Comparison of ENCODE assay signal across 9 mouse cellular contexts in genomic region chr3:52211303-52211695, GRCm38 (mm10). TPM values are rescaled to one million over a fixed set of nuclear protein-coding genes. Genes with fewer than 3 reads are reported as not detected.
DNase-seq lines count a peak whose midpoint lies in the region; ATAC-seq lines count a peak whose summit lies in the region.
"Had no signal": no experiment of that assay in that cellular context is flagged by ENCODE, and none has a peak within 500 bp of the region (broad histone marks: within the 10 kb centered on the region; RNA-seq: fewer than 3 reads in every experiment).

No protein-coding gene starts in this region.

- peak overlapping the region; percentile 75 for H3K4me2 ChIP-seq in heart, embryonic 12.5 days
- H3K4me2 ChIP-seq in neural tube, embryonic 12.5 days (replicated peaks), result peak overlapping the region; percentile 53
- H3K4me2 ChIP-seq in limb, embryonic 12.5 days, result peak overlapping the region; percentile 59

- H3K4me3 ChIP-seq in heart, embryonic 12.5 days, result peak overlapping the region; percentile 36
- H3K4me3 ChIP-seq in neural tube, embryonic 12.5 days, result no peak overlapping the region
- peak overlapping the region; percentile 25 for H3K4me3 ChIP-seq in limb, embryonic 12.5 days (replicated peaks)

- H3K4me1 ChIP-seq in heart, embryonic 12.5 days (replicated peaks), result 0 out of 2 replicates have a peak, but pooled peaks cover 14% of the 10 kb centered on the region
- H3K4me1 ChIP-seq in neural tube, embryonic 12.5 days, result peaks cover 9% of the 10 kb centered on the region; the same call in 1 of the 2 replicates
- peaks cover 11% of the 10 kb centered on the region for H3K4me1 ChIP-seq in limb, embryonic 12.5 days (replicated peaks)

- no peak overlapping the region for H3K27ac ChIP-seq in heart, embryonic 12.5 days (ENCODE audit: poor library complexity, severe bottlenecking)
- no peak overlapping the region for H3K27ac ChIP-seq in neural tube, embryonic 12.5 days
- no peak overlapping the region for H3K27ac ChIP-seq in limb, embryonic 12.5 days

- 0 out of 2 replicates have a peak overlapping the region, but pooled peaks have one; percentile 65 for H3K9ac ChIP-seq in heart, embryonic 12.5 days
- no peak overlapping the region for H3K9ac ChIP-seq in neural tube, embryonic 12.5 days
- H3K9ac ChIP-seq in limb, embryonic 12.5 days (replicated peaks), result no peak overlapping the region; the same call in 1 of the 2 replicates

- intact Hi-C loops in heart, postnatal 14 days (cut with DNase I), result no loop called here

- DNase-seq in heart, postnatal 14 days, result no peak
- no peak for DNase-seq in neural tube, embryonic 10.5 days (ENCODE audit: extremely low spot score, low spot score)
- DNase-seq in adrenal gland, postnatal 14 days, result no peak
- DNase-seq in gastrocnemius, postnatal 4 days (ENCODE audit: low spot score in 2 of 2), result no peak
- DNase-seq in cerebellum, adult 11 months, result no peak
- DNase-seq: spleen, adult 18-20 months had no signal

- no peak for ATAC-seq in heart, embryonic 12.5 days (ENCODE audit: insufficient number of reproducible peaks, low FRiP score)
- ATAC-seq in neural tube, embryonic 12.5 days (ENCODE audit: low FRiP score, low read depth), result no peak
- ATAC-seq in limb, embryonic 12.5 days (ENCODE audit: insufficient number of reproducible peaks, insufficient read depth, low FRiP score, low TSS enrichment, low read depth), result no peak

- H3K9me3 ChIP-seq in heart, embryonic 12.5 days (replicated peaks), result 0 out of 2 replicates have a peak, but pooled peaks cover 3% of the 10 kb centered on the region
- H3K9me3 ChIP-seq in neural tube, embryonic 12.5 days, result no peaks in the 10 kb centered on the region
- no peaks in the 10 kb centered on the region for H3K9me3 ChIP-seq in limb, embryonic 12.5 days

- no peaks in the 10 kb centered on the region for H3K27me3 ChIP-seq in heart, embryonic 12.5 days (replicated peaks)
- H3K27me3 ChIP-seq in neural tube, embryonic 12.5 days (replicated peaks), result no peaks in the 10 kb centered on the region
- H3K27me3 ChIP-seq in limb, embryonic 12.5 days, result peaks cover 10% of the 10 kb centered on the region; the same call in 1 of the 2 replicates

- no peaks in the 10 kb centered on the region for H3K36me3 ChIP-seq in heart, embryonic 12.5 days
- H3K36me3 ChIP-seq in neural tube, embryonic 12.5 days, result no peaks in the 10 kb centered on the region
- no peaks in the 10 kb centered on the region for H3K36me3 ChIP-seq in limb, embryonic 12.5 days

- WGBS in heart, embryonic 12.5 days, result 22% methylated on average over 6 of the region's 6 CpGs
- WGBS in neural tube, embryonic 12.5 days, result 32% methylated on average over 4 of the region's 6 CpGs
- 26% methylated on average over 6 of the region's 6 CpGs for WGBS in limb, embryonic 12.5 days

RNA-seq across cellular contexts. Expression of gene Foxo1, which starts 56.8 kb away (rescaled TPM):
- polyA plus RNA-seq in heart, embryonic 12.5 days (2016; fragmentation: Nextera tagmentation; extraction: Ambion mirVana), result 8.8 and 9.6 TPM in 2 replicates
- total RNA-seq in heart, postnatal 14 days (2021), result 10 to 100 TPM; 13.6 to 15.7 TPM
- polyA plus RNA-seq in neural tube, embryonic 12.5 days (2016; fragmentation: Nextera tagmentation; extraction: Ambion mirVana), result 3.7 and 4.3 TPM in 2 replicates
- polyA plus RNA-seq in limb, embryonic 12.5 days (2016; fragmentation: Nextera tagmentation; extraction: Ambion mirVana), result 6.8 and 7.0 TPM in 2 replicates
- total RNA-seq in adrenal gland, postnatal 14 days (2021), result 39.3 and 50.1 TPM in 2 replicates
- 10 to 100 TPM; 11.9 to 13.2 TPM for total RNA-seq in gastrocnemius, postnatal 4 days (2021)
